Mouse (Mus musculus) cerebellum, adult 2 months (tissue): ENCODE measurements around the gene Lama2. TPM values are rescaled to one million over a fixed set of nuclear protein-coding genes. Genes with fewer than 3 reads are reported as not detected.

ENCODE experiments used
- DNase-seq, 2 experiments: peaks; one replicate each; pipeline ENCODE4 v3.0.0; 2021
- H3K27ac ChIP-seq: fragments of 200-500 bp; 2 replicates; pipeline ENCODE4 v1.5.1; 2012; ENCODE audit warnings: low read length, control low read depth, inconsistent platforms; ENCODE audit not compliant: insufficient read depth
- H3K27me3 ChIP-seq: fragments of 200-500 bp; 2 replicates; pipeline ENCODE4 v1.6.1; 2012; ENCODE audit warnings: inconsistent platforms, mild to moderate bottlenecking, low read length, moderate library complexity; ENCODE audit not compliant: control insufficient read depth, insufficient read depth
- H3K4me1 ChIP-seq: fragments of 200-500 bp; 2 replicates; pipeline ENCODE4 v1.6.1; 2011; ENCODE audit warnings: low read length; ENCODE audit not compliant: control insufficient read depth, insufficient read depth
- H3K4me3 ChIP-seq: fragments of 200-500 bp; replicated peaks from 2 replicates; pipeline ENCODE3; 2011; ENCODE audit warnings: mild to moderate bottlenecking, low read depth, low read length, control low read depth; ENCODE audit not compliant: insufficient read depth
- CTCF ChIP-seq: fragments of 200-500 bp; IDR thresholded peaks from 2 replicates; pipeline ENCODE4 v1.5.1; 2011; ENCODE audit warnings: low read depth, mild to moderate bottlenecking, control low read depth, low read length, moderate library complexity, borderline replicate concordance; ENCODE audit not compliant: insufficient read depth
- POLR2A ChIP-seq: fragments of 200-500 bp; IDR thresholded peaks from 2 replicates; pipeline ENCODE4 v1.6.1; 2011; ENCODE audit warnings: low read length, control low read depth, borderline replicate concordance; ENCODE audit not compliant: insufficient read depth
- WGBS: fragments of 180-500 bp; shearing (Covaris S2); methylation state at CpG from one replicate; pipeline ENCODE4 v1.1.7; 2018; 5-methylcytosine and 5-hydroxymethylcytosine counted together
- polyA plus RNA-seq: library from polyadenylated mRNA; depleted of rRNA; stranded (reverse); fragments of >200 nt; gene quantifications from 2 replicates; pipeline ENCODE4 v1.2.3, GENCODE M21; 2012

The Lama2 gene
- polyA plus RNA-seq, 1 experiment: 7.3 TPM

GRCm38 (mm10) chr10:27135768-27136167, 483.8 kb downstream of the Lama2 start:
- TF ChIP-seq POLR2A (no peak), CTCF (no peak)
- Histone ChIP-seq H3K27ac (no peak overlapping the region), H3K27me3 (no peaks in the 10 kb centered on the region), H3K4me1 (no peaks in the 10 kb centered on the region), H3K4me3 (no peak overlapping the region)
- no peak for DNase-seq
- WGBS: 95% methylated on average over 1 of the region's 1 CpGs

GRCm38 (mm10) chr10:27133135-27133534, 486.4 kb downstream of the Lama2 start:
- Histone ChIP-seq H3K4me3 (no peak overlapping the region), H3K27ac (no peak overlapping the region)

DNA sequence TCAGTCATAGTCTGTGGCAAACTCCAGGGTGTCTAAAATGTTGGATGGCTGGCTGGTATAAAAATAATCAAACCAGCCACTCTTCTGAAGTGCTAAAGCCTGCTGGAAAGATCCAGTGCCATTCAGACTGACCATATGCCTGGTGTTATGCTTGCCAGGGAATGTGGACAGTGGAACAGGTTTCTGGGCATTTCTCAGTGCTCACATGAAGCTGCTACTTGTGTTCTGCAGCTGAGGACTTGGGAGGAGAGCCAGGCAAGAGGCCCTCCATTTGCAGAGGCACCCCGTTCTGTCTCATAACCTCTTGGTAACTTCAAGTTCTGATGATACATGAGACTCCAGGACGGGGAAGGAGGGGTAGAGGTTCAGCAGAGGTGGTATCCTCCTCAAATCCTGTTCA, 492.1 kb downstream of the Lama2 start:
- H3K27me3 ChIP-seq: no peaks in the 10 kb centered on the region
- DNase-seq: peak; percentile 48 to 73
- no peak overlapping the region for H3K4me3 ChIP-seq
- no peaks in the 10 kb centered on the region for H3K4me1 ChIP-seq
- TF ChIP-seq POLR2A (no peak), CTCF (no peak)
- H3K27ac ChIP-seq: no peak overlapping the region
- WGBS: 7% methylated on average over 2 of the region's 2 CpGs

More at GRCm38 (mm10) chr10:27133135-27133534, 486.4 kb downstream of the Lama2 start:
- no peak for TF ChIP-seq POLR2A
- TF ChIP-seq CTCF: peak; percentile 29; the same call in 1 of the 2 replicates
- H3K4me1 ChIP-seq: no peaks in the 10 kb centered on the region
- whole genome bisulfite sequencing: 6% methylated on average over 1 of the region's 1 CpGs
- DNase-seq: peak; percentile 18 to 25
- no peaks in the 10 kb centered on the region for H3K27me3 ChIP-seq

GRCm38 (mm10) chr10:27123763-27124162, 495.8 kb downstream of the Lama2 start:
- DNase-seq: no peak
- no peak overlapping the region for H3K27ac ChIP-seq
- no peaks in the 10 kb centered on the region for H3K4me1 ChIP-seq
- TF ChIP-seq POLR2A: no peak
- TF ChIP-seq CTCF: no peak
- 25% methylated on average over 5 of the region's 5 CpGs for WGBS
- no peak overlapping the region for H3K4me3 ChIP-seq
- H3K27me3 ChIP-seq: no peaks in the 10 kb centered on the region

- WGBS: 94% methylated on average over 3 of the region's 3 CpGs
- no peak for TF ChIP-seq POLR2A
- TF ChIP-seq CTCF: no peak
- no peak overlapping the region for H3K27ac ChIP-seq
These were observed 501.7 kb downstream of the Lama2 start for GRCm38 (mm10) chr10:27117815-27118214.

GRCm38 (mm10) chr10:27116938-27117647, 502.5 kb downstream of the Lama2 start:
- H3K4me3 ChIP-seq: no peak overlapping the region
- H3K27ac ChIP-seq: no peak overlapping the region
- DNase-seq: no peak
- no peaks in the 10 kb centered on the region for H3K27me3 ChIP-seq
- TF ChIP-seq CTCF: no peak
- TF ChIP-seq POLR2A: no peak
- 97% methylated on average over 2 of the region's 2 CpGs for WGBS
- H3K4me1 ChIP-seq: no peaks in the 10 kb centered on the region

More at GRCm38 (mm10) chr10:27117815-27118214, 501.7 kb downstream of the Lama2 start:
- Histone ChIP-seq H3K27me3 (no peaks in the 10 kb centered on the region), H3K4me1 (no peaks in the 10 kb centered on the region), H3K4me3 (no peak overlapping the region)
- DNase-seq: no peak

GRCm38 (mm10) chr10:27114131-27114530, 505.4 kb downstream of the Lama2 start:
- 93% methylated on average over 3 of the region's 3 CpGs for WGBS

GRCm38 (mm10) chr10:27103811-27104210, 515.7 kb downstream of the Lama2 start:
- peak in 1 of 2 experiments; percentile 12 for DNase-seq
- no peak for TF ChIP-seq CTCF
- no peak for TF ChIP-seq POLR2A
- Histone ChIP-seq H3K27me3 (no peaks in the 10 kb centered on the region), H3K4me3 (no peak overlapping the region), H3K4me1 (no peaks in the 10 kb centered on the region), H3K27ac (no peak overlapping the region)
- WGBS: 11% methylated on average over 5 of the region's 5 CpGs

More at GRCm38 (mm10) chr10:27114131-27114530, 505.4 kb downstream of the Lama2 start:
- Histone ChIP-seq H3K27ac (no peak overlapping the region), H3K4me1 (no peaks in the 10 kb centered on the region), H3K27me3 (no peaks in the 10 kb centered on the region), H3K4me3 (no peak overlapping the region)
- no peak for TF ChIP-seq CTCF
- no peak for TF ChIP-seq POLR2A
- DNase-seq: no peak
